Mouse (Mus musculus) B cell, adult 2 months (primary cell): ENCODE measurements around the gene Atad3a.
"Not testable (repeated sequence)": the region's sequence is repeated elsewhere in the genome, so short reads cannot be mapped to it uniquely, and the experiment has no call there.

Experiments used
- DNase-seq, 2 experiments: peaks; one replicate each; pipeline ENCODE4 v3.0.0; 2022

Atad3a gene

GRCm38 (mm10) chr4:155760613-155761355, at the start of gene Atad3a:
Gene Atad3a, minus strand, starts transcription at chr4:155761093.
- peak; percentile 95 for DNase-seq

- no peak for DNase-seq
Observed at GRCm38 (mm10) chr4:155807841-155808240, 46.9 kb upstream of the Atad3a start.

- peak; percentile 96 to 97 for DNase-seq
Observed at GRCm38 (mm10) chr4:155803340-155804041, 42.6 kb upstream of the Atad3a start.

GRCm38 (mm10) chr4:155802741-155803339, 41.9 kb upstream of the Atad3a start, which contains the start of gene Mrpl20:
Gene Mrpl20, plus strand, starts transcription at chr4:155802878.
- DNase-seq = peak; percentile 29 to 35

- no peak for DNase-seq
Observed at GRCm38 (mm10) chr4:155802075-155802474, 41.2 kb upstream of the Atad3a start.

- DNase-seq = no peak
Observed at GRCm38 (mm10) chr4:155793730-155794129, 32.8 kb upstream of the Atad3a start.

- no peak for DNase-seq
Observed at GRCm38 (mm10) chr4:155791240-155791933, 30.5 kb upstream of the Atad3a start.

- no peak for DNase-seq
Observed at GRCm38 (mm10) chr4:155790650-155791161, 29.8 kb upstream of the Atad3a start.

GRCm38 (mm10) chr4:155790021-155790489, 29.2 kb upstream of the Atad3a start, which contains the start of gene Ankrd65:
Gene Ankrd65, plus strand, starts transcription at chr4:155790439.
- DNase-seq = no peak

- DNase-seq = not testable (repeated sequence)
Observed at GRCm38 (mm10) chr4:155788833-155789232, 27.9 kb upstream of the Atad3a start.

- no peak for DNase-seq
Observed at GRCm38 (mm10) chr4:155788300-155788699, 27.4 kb upstream of the Atad3a start.

GRCm38 (mm10) chr4:155785819-155786218, 24.9 kb upstream of the Atad3a start, which contains the start of gene Tmem88b:
Gene Tmem88b, minus strand, starts transcription at chr4:155785874.
- DNase-seq = no peak

GRCm38 (mm10) chr4:155785246-155785645, 24.4 kb upstream of the Atad3a start:
- no peak for DNase-seq

- DNase-seq = peak; percentile 70 to 72
Observed at GRCm38 (mm10) chr4:155784081-155784701, 23.3 kb upstream of the Atad3a start.

GRCm38 (mm10) chr4:155783486-155784080, 22.7 kb upstream of the Atad3a start:
- DNase-seq = no peak

- no peak for DNase-seq
Observed at GRCm38 (mm10) chr4:155780895-155781294, 20.0 kb upstream of the Atad3a start.

- no peak for DNase-seq
Observed at GRCm38 (mm10) chr4:155779498-155779897, 18.6 kb upstream of the Atad3a start.

- DNase-seq = no peak
Observed at GRCm38 (mm10) chr4:155777816-155778215, 16.9 kb upstream of the Atad3a start.

GRCm38 (mm10) chr4:155776704-155777335, 15.9 kb upstream of the Atad3a start:
- no peak for DNase-seq

GRCm38 (mm10) chr4:155775855-155776254, 15.0 kb upstream of the Atad3a start:
- no peak for DNase-seq
